Mouse (Mus musculus) heart, embryonic 11.5 days (tissue): ENCODE measurements around the gene Enox1. TPM values are rescaled to one million over a fixed set of nuclear protein-coding genes. Genes with fewer than 3 reads are reported as not detected.

ENCODE experiments used
- ATAC-seq: fragments of 200-750 bp; cut with Nextera tagmentation; replicated peaks from 2 replicates; pipeline ENCODE4 v1.8.0; 2017; ENCODE audit warnings: moderate library complexity; ENCODE audit not compliant: insufficient number of reproducible peaks, low FRiP score, low TSS enrichment
- H3K27ac ChIP-seq: fragments of 300-500 bp; sonication (generic); 2 replicates; pipeline ENCODE4 v1.5.1; 2014; ENCODE audit warnings: mild to moderate bottlenecking, low read depth, low read length
- H3K27me3 ChIP-seq: fragments of 300-500 bp; sonication (generic); 2 replicates; pipeline ENCODE4 v1.6.1; 2014; ENCODE audit warnings: mild to moderate bottlenecking, low read length, mixed read lengths; ENCODE audit not compliant: control insufficient read depth, insufficient read depth
- H3K36me3 ChIP-seq: fragments of 300-500 bp; sonication (generic); 2 replicates; pipeline ENCODE4 v1.6.1; 2014; ENCODE audit warnings: mild to moderate bottlenecking, low read length, moderate library complexity, mixed read lengths; ENCODE audit not compliant: control insufficient read depth, insufficient read depth
- H3K4me1 ChIP-seq: fragments of 300-500 bp; sonication (generic); 2 replicates; pipeline ENCODE4 v1.6.1; 2014; ENCODE audit warnings: low read length; ENCODE audit not compliant: control insufficient read depth, insufficient read depth
- H3K4me2 ChIP-seq: fragments of 300-500 bp; sonication (generic); 2 replicates; pipeline ENCODE4 v1.6.1; 2014; ENCODE audit warnings: mild to moderate bottlenecking, moderate library complexity
- H3K4me3 ChIP-seq: fragments of 300-500 bp; sonication (generic); 2 replicates; pipeline ENCODE4 v1.5.1; 2014; ENCODE audit warnings: low read depth, low read length
- H3K9ac ChIP-seq: fragments of 300-500 bp; sonication (generic); 2 replicates; pipeline ENCODE4 v1.6.1; 2014; ENCODE audit warnings: mild to moderate bottlenecking, low read depth, low read length, moderate library complexity
- H3K9me3 ChIP-seq: fragments of 300-500 bp; sonication (generic); replicated peaks from 2 replicates; pipeline ENCODE4 v1.6.1; 2016; ENCODE audit warnings: low read length; ENCODE audit not compliant: control insufficient read depth
- WGBS: fragments of 180-500 bp; shearing (Covaris S2); extraction: QIAGEN DNeasy Blood & Tissue Kit; methylation state at CpG from one replicate; pipeline ENCODE4 v1.1.7; 2014; ENCODE audit not compliant: insufficient replicate concordance; 5-methylcytosine and 5-hydroxymethylcytosine counted together
- polyA plus RNA-seq: library from polyadenylated mRNA; unstranded; fragments of >200 nt; fragmentation: Nextera tagmentation; extraction: Ambion mirVana; gene quantifications from 2 replicates; pipeline ENCODE4 v1.2.1, GENCODE M21; 2014

Gene Enox1
- polyA plus RNA-seq, 1 experiment from 2014 or later, result 2.3 TPM

GRCm38 (mm10) chr14:77739376-77739775 lies 582.8 kb downstream of the Enox1 start:
- Histone ChIP-seq H3K4me1 (no peaks in the 10 kb centered on the region), H3K4me3 (no peak overlapping the region), H3K9me3 (peaks cover 18% of the 10 kb centered on the region; the same call in 1 of the 2 replicates), H3K27me3 (no peaks in the 10 kb centered on the region), H3K36me3 (no peaks in the 10 kb centered on the region), H3K9ac (no peak overlapping the region), H3K27ac (no peak overlapping the region), H3K4me2 (no peak overlapping the region)
- no peak for ATAC-seq

GRCm38 (mm10) chr14:77744638-77745240 lies 588.2 kb downstream of the Enox1 start:
- Histone ChIP-seq H3K4me3 (no peak overlapping the region), H3K27ac (no peak overlapping the region), H3K4me2 (no peak overlapping the region), H3K4me1 (no peaks in the 10 kb centered on the region), H3K36me3 (no peaks in the 10 kb centered on the region), H3K9me3 (peaks cover 18% of the 10 kb centered on the region; the same call in 1 of the 2 replicates), H3K27me3 (no peaks in the 10 kb centered on the region), H3K9ac (no peak overlapping the region)
- no peak for ATAC-seq
- WGBS, result 83% methylated on average over 5 of the region's 5 CpGs

- peaks cover 4% of the 10 kb centered on the region; the same call in 1 of the 2 replicates for H3K9me3 ChIP-seq
- no peaks in the 10 kb centered on the region for H3K27me3 ChIP-seq
- H3K36me3 ChIP-seq, result no peaks in the 10 kb centered on the region
- H3K4me2 ChIP-seq, result no peak overlapping the region
- no peak overlapping the region for H3K9ac ChIP-seq
- no peaks in the 10 kb centered on the region for H3K4me1 ChIP-seq
- ATAC-seq, result no peak
- no peak overlapping the region for H3K4me3 ChIP-seq
- no peak overlapping the region for H3K27ac ChIP-seq
These were observed 592.4 kb downstream of the Enox1 start for GRCm38 (mm10) chr14:77748920-77749319.

Other genes with a start within 250 kb of the Enox1 start
- gene Ccdc122, start 120.0 kb upstream of the Enox1 start, polyA plus RNA-seq, result 2.2 and 2.6 TPM in 2 replicates
- 9.4 and 10.4 TPM in 2 replicates for gene Lacc1, start 119.9 kb upstream of the Enox1 start, polyA plus RNA-seq